Mouse (Mus musculus): ENCODE results near the gene Rab9. TPM values are rescaled to one million over a fixed set of nuclear protein-coding genes. Genes with fewer than 3 reads are reported as not detected.

The Rab9 gene
- polyA plus RNA-seq, 1 experiment from 2014 or later, result 52.7 TPM

GRCm38 (mm10) chrX:166472612-166473011 is 7.1 kb downstream of the Rab9 start:
- ATAC-seq (ENCODE audit: insufficient read depth, low FRiP score, low TSS enrichment) (no peak), DNase-seq (ENCODE audit: low spot score) (no peak)
- Histone ChIP-seq H3K4me3 (ENCODE audit: low read depth, low read length) (no peak overlapping the region), H3K9ac (ENCODE audit: low read length) (no peak overlapping the region), H3K9me3 (ENCODE audit: control insufficient read depth, low read length) (no peaks in the 10 kb centered on the region), H3K27me3 (ENCODE audit: control insufficient read depth, insufficient read depth, low read length) (no peaks in the 10 kb centered on the region), H3K36me3 (ENCODE audit: control insufficient read depth, insufficient read depth, low read length) (no peaks in the 10 kb centered on the region), H3K4me2 (ENCODE audit: low read depth) (no peak overlapping the region), H3K27ac (ENCODE audit: low read depth, low read length) (no peak overlapping the region), H3K4me1 (ENCODE audit: control insufficient read depth, insufficient read depth, low read length) (no peaks in the 10 kb centered on the region)
- WGBS, result 86% methylated on average over 6 of the region's 6 CpGs

- Histone ChIP-seq H3K27ac (ENCODE audit: low read depth, low read length) (no peak overlapping the region), H3K4me2 (ENCODE audit: low read depth) (no peak overlapping the region), H3K27me3 (ENCODE audit: control insufficient read depth, insufficient read depth, low read length) (no peaks in the 10 kb centered on the region), H3K36me3 (ENCODE audit: control insufficient read depth, insufficient read depth, low read length) (no peaks in the 10 kb centered on the region; the same call in 1 of the 2 replicates), H3K9ac (ENCODE audit: low read length) (no peak overlapping the region), H3K4me3 (ENCODE audit: low read depth, low read length) (no peak overlapping the region), H3K4me1 (ENCODE audit: control insufficient read depth, insufficient read depth, low read length) (no peaks in the 10 kb centered on the region), H3K9me3 (ENCODE audit: control insufficient read depth, low read length) (no peaks in the 10 kb centered on the region)
- DNase-seq (ENCODE audit: low spot score) (no peak), ATAC-seq (ENCODE audit: insufficient read depth, low FRiP score, low TSS enrichment) (no peak)
- 97% methylated on average over 7 of the region's 7 CpGs for WGBS
These were observed 11.3 kb downstream of the Rab9 start for GRCm38 (mm10) chrX:166468321-166468720.

GRCm38 (mm10) chrX:166455525-166455924 is 24.1 kb downstream of the Rab9 start:
- Histone ChIP-seq H3K4me1 (ENCODE audit: control insufficient read depth, insufficient read depth, low read length) (no peaks in the 10 kb centered on the region), H3K9ac (ENCODE audit: low read length) (no peak overlapping the region), H3K27me3 (ENCODE audit: control insufficient read depth, insufficient read depth, low read length) (no peaks in the 10 kb centered on the region), H3K4me2 (ENCODE audit: low read depth) (no peak overlapping the region), H3K4me3 (ENCODE audit: low read depth, low read length) (no peak overlapping the region), H3K36me3 (ENCODE audit: control insufficient read depth, insufficient read depth, low read length) (no peaks in the 10 kb centered on the region), H3K27ac (ENCODE audit: low read depth, low read length) (no peak overlapping the region), H3K9me3 (ENCODE audit: control insufficient read depth, low read length) (no peaks in the 10 kb centered on the region)
- 96% methylated on average over 1 of the region's 1 CpGs for WGBS
- ATAC-seq (ENCODE audit: insufficient read depth, low FRiP score, low TSS enrichment), result no peak
- DNase-seq (ENCODE audit: low spot score), result no peak

- H3K4me1 ChIP-seq (ENCODE audit: control insufficient read depth, insufficient read depth, low read length), result no peaks in the 10 kb centered on the region
- no peaks in the 10 kb centered on the region for H3K9me3 ChIP-seq (ENCODE audit: control insufficient read depth, low read length)
- H3K4me2 ChIP-seq (ENCODE audit: low read depth), result no peak overlapping the region
- no peak overlapping the region for H3K27ac ChIP-seq (ENCODE audit: low read depth, low read length)
- no peaks in the 10 kb centered on the region for H3K27me3 ChIP-seq (ENCODE audit: control insufficient read depth, insufficient read depth, low read length)
- H3K36me3 ChIP-seq (ENCODE audit: control insufficient read depth, insufficient read depth, low read length), result no peaks in the 10 kb centered on the region
- ATAC-seq (ENCODE audit: insufficient read depth, low FRiP score, low TSS enrichment), result no peak
- DNase-seq (ENCODE audit: low spot score), result no peak
- 76% methylated on average over 3 of the region's 3 CpGs for WGBS
- H3K4me3 ChIP-seq (ENCODE audit: low read depth, low read length), result no peak overlapping the region
- no peak overlapping the region for H3K9ac ChIP-seq (ENCODE audit: low read length)
These were observed 25.3 kb downstream of the Rab9 start for GRCm38 (mm10) chrX:166454331-166454730.

GRCm38 (mm10) chrX:166453532-166453931 is 26.1 kb downstream of the Rab9 start:
- H3K4me3 ChIP-seq (ENCODE audit: low read depth, low read length), result no peak overlapping the region
- no peak overlapping the region for H3K27ac ChIP-seq (ENCODE audit: low read depth, low read length)
- H3K4me2 ChIP-seq (ENCODE audit: low read depth), result no peak overlapping the region
- WGBS, result 83% methylated on average over 6 of the region's 6 CpGs
- ATAC-seq (ENCODE audit: insufficient read depth, low FRiP score, low TSS enrichment) (no peak), DNase-seq (ENCODE audit: low spot score) (no peak)
- H3K4me1 ChIP-seq (ENCODE audit: control insufficient read depth, insufficient read depth, low read length), result no peaks in the 10 kb centered on the region
- no peaks in the 10 kb centered on the region for H3K36me3 ChIP-seq (ENCODE audit: control insufficient read depth, insufficient read depth, low read length)
- no peaks in the 10 kb centered on the region for H3K27me3 ChIP-seq (ENCODE audit: control insufficient read depth, insufficient read depth, low read length)
- no peaks in the 10 kb centered on the region for H3K9me3 ChIP-seq (ENCODE audit: control insufficient read depth, low read length)
- no peak overlapping the region for H3K9ac ChIP-seq (ENCODE audit: low read length)

- H3K4me3 ChIP-seq (ENCODE audit: low read depth, low read length), result no peak overlapping the region
- H3K27me3 ChIP-seq (ENCODE audit: control insufficient read depth, insufficient read depth, low read length), result 0 out of 2 replicates have a peak, but pooled peaks cover 6% of the 10 kb centered on the region
- no peak overlapping the region for H3K27ac ChIP-seq (ENCODE audit: low read depth, low read length)
- no peaks in the 10 kb centered on the region for H3K4me1 ChIP-seq (ENCODE audit: control insufficient read depth, insufficient read depth, low read length)
- H3K4me2 ChIP-seq (ENCODE audit: low read depth), result no peak overlapping the region
- no peak for DNase-seq (ENCODE audit: low spot score)
- no peak for ATAC-seq (ENCODE audit: insufficient read depth, low FRiP score, low TSS enrichment)
- 79% methylated on average over 3 of the region's 3 CpGs for WGBS
- no peaks in the 10 kb centered on the region for H3K36me3 ChIP-seq (ENCODE audit: control insufficient read depth, insufficient read depth, low read length)
- no peaks in the 10 kb centered on the region for H3K9me3 ChIP-seq (ENCODE audit: control insufficient read depth, low read length)
- no peak overlapping the region for H3K9ac ChIP-seq (ENCODE audit: low read length)
These were observed 35.1 kb downstream of the Rab9 start for GRCm38 (mm10) chrX:166444552-166444951.

GRCm38 (mm10) chrX:166440616-166441063 is 39.0 kb downstream of the Rab9 start, which contains the start of gene Ofd1:
Ofd1 (minus strand) TSS chrX:166440704.
- peak within 1 kb of the TSS; percentile 61 for H3K27ac ChIP-seq (ENCODE audit: low read depth, low read length)
- 0 out of 2 replicates have a peak, but pooled peaks cover 6% of the 10 kb centered on the region for H3K27me3 ChIP-seq (ENCODE audit: control insufficient read depth, insufficient read depth, low read length)
- H3K4me1 ChIP-seq (ENCODE audit: control insufficient read depth, insufficient read depth, low read length), result no peaks in the 10 kb centered on the region
- H3K4me3 ChIP-seq (ENCODE audit: low read depth, low read length), result peak within 1 kb of the TSS; percentile 41
- DNase-seq (ENCODE audit: low spot score) (peak; percentile 91), ATAC-seq (ENCODE audit: insufficient read depth, low FRiP score, low TSS enrichment) (peak; percentile 99)
- WGBS, result 16% methylated on average over 38 of the region's 44 CpGs
- peak within 1 kb of the TSS; percentile 71 for H3K9ac ChIP-seq (ENCODE audit: low read length)
- no peaks in the 10 kb centered on the region for H3K36me3 ChIP-seq (ENCODE audit: control insufficient read depth, insufficient read depth, low read length)
- no peaks in the 10 kb centered on the region for H3K9me3 ChIP-seq (ENCODE audit: control insufficient read depth, low read length)
- peak within 1 kb of the TSS; percentile 46 for H3K4me2 ChIP-seq (ENCODE audit: low read depth)

GRCm38 (mm10) chrX:166440036-166440615 is 39.5 kb downstream of the Rab9 start, which contains the start of gene Trappc2:
Trappc2 (plus strand) TSS chrX:166440574.
- Histone ChIP-seq H3K4me3 (ENCODE audit: low read depth, low read length) (peak within 1 kb of the TSS; percentile 41), H3K27ac (ENCODE audit: low read depth, low read length) (peak within 1 kb of the TSS; percentile 61), H3K36me3 (ENCODE audit: control insufficient read depth, insufficient read depth, low read length) (no peaks in the 10 kb centered on the region), H3K9me3 (ENCODE audit: control insufficient read depth, low read length) (no peaks in the 10 kb centered on the region), H3K4me2 (ENCODE audit: low read depth) (peak within 1 kb of the TSS; percentile 46), H3K9ac (ENCODE audit: low read length) (peak within 1 kb of the TSS; percentile 71), H3K27me3 (ENCODE audit: control insufficient read depth, insufficient read depth, low read length) (0 out of 2 replicates have a peak, but pooled peaks cover 6% of the 10 kb centered on the region), H3K4me1 (ENCODE audit: control insufficient read depth, insufficient read depth, low read length) (no peaks in the 10 kb centered on the region)
- ATAC-seq (ENCODE audit: insufficient read depth, low FRiP score, low TSS enrichment) (peak; percentile 35; the same call in 1 of the 2 replicates), DNase-seq (ENCODE audit: low spot score) (no peak)
- 20% methylated on average over 26 of the region's 36 CpGs for WGBS

- 81% methylated on average over 2 of the region's 2 CpGs for WGBS
- no peak overlapping the region for H3K27ac ChIP-seq (ENCODE audit: low read depth, low read length)
- no peaks in the 10 kb centered on the region for H3K9me3 ChIP-seq (ENCODE audit: control insufficient read depth, low read length)
- H3K4me1 ChIP-seq (ENCODE audit: control insufficient read depth, insufficient read depth, low read length), result no peaks in the 10 kb centered on the region
- H3K9ac ChIP-seq (ENCODE audit: low read length), result no peak overlapping the region
- no peak overlapping the region for H3K4me2 ChIP-seq (ENCODE audit: low read depth)
- DNase-seq (ENCODE audit: low spot score), result no peak
- no peak overlapping the region for H3K4me3 ChIP-seq (ENCODE audit: low read depth, low read length)
- H3K36me3 ChIP-seq (ENCODE audit: control insufficient read depth, insufficient read depth, low read length), result no peaks in the 10 kb centered on the region
- no peak for ATAC-seq (ENCODE audit: insufficient read depth, low FRiP score, low TSS enrichment)
- H3K27me3 ChIP-seq (ENCODE audit: control insufficient read depth, insufficient read depth, low read length), result no peaks in the 10 kb centered on the region
These were observed 44.9 kb downstream of the Rab9 start for GRCm38 (mm10) chrX:166434812-166435211.
